Mouse (Mus musculus) midbrain, embryonic 10.5 days (tissue): ENCODE data around the gene Asb14. TPM values are rescaled to one million over a fixed set of nuclear protein-coding genes. Genes with fewer than 3 reads are reported as not detected.
"Not testable (repeated sequence)": the region's sequence is repeated elsewhere in the genome, so short reads cannot be mapped to it uniquely, and the experiment has no call there.

Experiments
- DNase-seq: peaks from one replicate; pipeline ENCODE4 v3.0.0-alpha.2; 2017; ENCODE audit warnings: low spot score
- H3K27ac ChIP-seq: fragments of 300-500 bp; sonication (generic); replicated peaks from 2 replicates; pipeline ENCODE4 v1.5.1; 2016; ENCODE audit warnings: mild to moderate bottlenecking
- H3K27me3 ChIP-seq: fragments of 300-500 bp; sonication (generic); 2 replicates; pipeline ENCODE4 v1.6.1; 2016; ENCODE audit warnings: low read depth, mild to moderate bottlenecking; ENCODE audit not compliant: poor library complexity, severe bottlenecking
- H3K36me3 ChIP-seq: fragments of 300-500 bp; sonication (generic); 2 replicates; pipeline ENCODE4 v1.6.1; 2016; ENCODE audit warnings: mild to moderate bottlenecking, moderate library complexity
- H3K4me1 ChIP-seq: fragments of 300-500 bp; sonication (generic); 2 replicates; pipeline ENCODE4 v1.6.1; 2016
- H3K4me3 ChIP-seq: fragments of 300-500 bp; sonication (generic); 2 replicates; pipeline ENCODE4 v1.5.1; 2016; ENCODE audit warnings: mild to moderate bottlenecking, moderate library complexity
- H3K9me3 ChIP-seq: fragments of 300-500 bp; sonication (generic); replicated peaks from 2 replicates; pipeline ENCODE4 v1.6.1; 2016; ENCODE audit warnings: mild to moderate bottlenecking
- WGBS: fragments of 180-500 bp; shearing (Covaris S2); methylation state at CpG from one replicate; pipeline ENCODE4 v1.1.7; 2016; 5-methylcytosine and 5-hydroxymethylcytosine counted together
- polyA plus RNA-seq: library from polyadenylated mRNA; unstranded; fragments of >200 nt; fragmentation: Nextera tagmentation; extraction: Ambion mirVana; gene quantifications from 2 replicates; pipeline ENCODE4 v1.2.1, GENCODE M21; 2016

The Asb14 gene
- polyA plus RNA-seq, 1 experiment from 2014 or later: not detected

DNA sequence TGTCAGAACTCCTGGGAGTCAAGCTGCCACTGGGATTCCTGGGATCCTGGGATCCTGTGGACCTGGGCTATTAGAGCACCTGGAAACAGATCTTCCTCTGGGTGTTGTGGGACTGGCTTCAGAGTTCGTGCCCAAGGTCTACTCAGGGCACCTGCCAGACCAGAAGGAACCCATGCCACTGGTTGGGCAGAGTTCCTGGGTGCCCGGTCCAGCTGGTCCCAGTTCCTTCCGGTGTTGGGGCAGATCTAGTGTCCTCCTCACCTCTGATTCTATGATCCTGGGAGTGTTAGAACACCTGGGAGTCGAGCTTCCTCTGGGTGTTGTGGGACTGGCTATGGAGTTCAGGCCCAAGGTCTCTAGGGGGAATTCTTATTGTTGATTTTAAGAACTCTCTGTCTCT is 13.0 kb downstream of the Asb14 start:
- H3K27me3 ChIP-seq: no peaks in the 10 kb centered on the region
- no peaks in the 10 kb centered on the region for H3K9me3 ChIP-seq
- 90% methylated on average over 4 of the region's 4 CpGs for WGBS
- H3K4me3 ChIP-seq: no peak overlapping the region
- H3K4me1 ChIP-seq: no peaks in the 10 kb centered on the region
- H3K36me3 ChIP-seq: no peaks in the 10 kb centered on the region
- no peak for DNase-seq
- no peak overlapping the region for H3K27ac ChIP-seq

GRCm38 (mm10) chr14:26910461-26910860 is 16.1 kb downstream of the Asb14 start:
- H3K4me3 ChIP-seq, H3K27me3 ChIP-seq, DNase-seq, H3K27ac ChIP-seq, H3K4me1 ChIP-seq, H3K9me3 ChIP-seq, H3K36me3 ChIP-seq: not testable (repeated sequence)
- WGBS: 54% methylated on average over 9 of the region's 9 CpGs

DNA sequence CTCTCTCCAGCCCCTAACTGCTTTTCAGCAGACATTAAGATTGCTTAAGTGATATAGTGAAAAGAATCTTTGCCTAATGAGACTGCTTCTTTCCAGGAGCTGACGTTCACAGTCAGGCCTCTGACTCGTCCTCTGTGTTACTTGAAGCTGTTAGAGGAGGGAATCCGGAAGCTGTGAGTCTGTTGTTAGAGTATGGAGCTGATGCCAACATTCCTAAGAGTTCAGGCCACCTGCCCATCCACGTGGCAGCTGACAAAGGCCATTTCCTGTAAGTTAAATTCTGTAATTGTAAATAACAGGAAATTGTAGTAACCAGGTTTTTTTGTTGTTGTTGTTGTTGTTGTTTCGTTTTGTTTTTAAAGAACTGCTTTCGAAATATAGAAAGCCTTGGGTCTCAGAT is 16.8 kb downstream of the Asb14 start:
- no peak overlapping the region for H3K27ac ChIP-seq
- H3K36me3 ChIP-seq: no peaks in the 10 kb centered on the region
- no peaks in the 10 kb centered on the region for H3K9me3 ChIP-seq
- H3K27me3 ChIP-seq: no peaks in the 10 kb centered on the region
- H3K4me1 ChIP-seq: peaks cover 3% of the 10 kb centered on the region; the same call in 1 of the 2 replicates
- WGBS: 82% methylated on average over 6 of the region's 6 CpGs
- H3K4me3 ChIP-seq: no peak overlapping the region
- DNase-seq: no peak

GRCm38 (mm10) chr14:26911826-26912225 is 17.5 kb downstream of the Asb14 start:
- DNase-seq: no peak
- peaks cover 3% of the 10 kb centered on the region; the same call in 1 of the 2 replicates for H3K4me1 ChIP-seq
- 95% methylated on average over 13 of the region's 13 CpGs for WGBS

DNA sequence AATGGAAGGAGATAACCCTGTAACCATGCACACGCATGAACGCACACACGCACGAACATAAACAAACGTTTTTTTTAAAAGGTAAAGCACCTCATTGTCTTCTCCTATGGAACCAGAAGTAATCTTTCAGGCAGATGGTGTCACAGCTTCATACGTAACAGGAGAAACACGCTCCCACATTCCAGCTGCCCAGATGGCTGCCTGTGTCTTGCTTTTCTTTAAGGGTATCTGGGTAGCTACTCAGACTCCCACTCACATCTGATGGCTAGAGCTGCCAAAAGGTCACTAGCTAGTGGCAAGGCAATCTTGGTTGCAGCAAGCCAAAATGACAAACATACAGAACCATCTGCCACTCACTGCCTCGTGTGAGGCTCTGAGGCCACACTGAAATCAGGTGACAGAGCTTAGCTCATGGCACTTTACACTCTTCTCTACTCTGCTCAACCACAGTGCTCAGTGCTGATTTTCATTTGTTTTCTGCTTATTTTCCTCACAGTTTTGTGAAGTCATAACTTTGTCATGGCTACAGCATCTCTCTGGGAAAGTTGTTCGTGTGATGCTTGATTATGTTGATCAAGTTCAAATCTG is 19.4 kb downstream of the Asb14 start:
- Histone ChIP-seq H3K4me3 (no peak overlapping the region), H3K36me3 (peaks cover 5% of the 10 kb centered on the region), H3K4me1 (peaks cover 3% of the 10 kb centered on the region; the same call in 1 of the 2 replicates), H3K9me3 (no peaks in the 10 kb centered on the region), H3K27ac (no peak overlapping the region), H3K27me3 (no peaks in the 10 kb centered on the region)
- no peak for DNase-seq
- 74% methylated on average over 9 of the region's 9 CpGs for WGBS

More at GRCm38 (mm10) chr14:26911826-26912225, 17.5 kb downstream of the Asb14 start:
- no peak overlapping the region for H3K4me3 ChIP-seq
- H3K36me3 ChIP-seq: no peaks in the 10 kb centered on the region
- H3K27ac ChIP-seq: no peak overlapping the region
- no peaks in the 10 kb centered on the region for H3K27me3 ChIP-seq
- no peaks in the 10 kb centered on the region for H3K9me3 ChIP-seq

DNA sequence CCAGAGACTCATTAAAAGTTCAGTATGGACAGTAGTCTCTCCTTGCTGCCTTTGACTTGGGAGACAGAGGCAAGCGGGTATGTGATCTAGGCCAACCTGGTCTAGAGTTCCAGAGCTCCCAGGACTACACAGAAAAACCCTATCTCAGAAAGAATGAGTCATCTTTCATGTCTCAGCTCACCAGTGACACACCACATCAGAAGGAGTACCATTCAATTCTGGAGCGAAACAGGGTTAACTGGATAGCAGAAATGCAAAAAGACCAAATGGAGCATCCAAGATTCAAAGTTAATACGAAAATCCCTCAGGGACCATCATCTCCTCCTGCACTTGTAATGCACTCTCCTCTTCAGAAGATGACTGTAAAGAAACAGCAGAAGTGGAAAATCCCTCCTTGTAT is 25.0 kb downstream of the Asb14 start:
- Histone ChIP-seq H3K27ac (no peak overlapping the region), H3K4me3 (no peak overlapping the region), H3K9me3 (no peaks in the 10 kb centered on the region), H3K27me3 (no peaks in the 10 kb centered on the region), H3K36me3 (peaks cover 41% of the 10 kb centered on the region), H3K4me1 (no peaks in the 10 kb centered on the region)
- DNase-seq: no peak
- WGBS: 96% methylated on average over 3 of the region's 3 CpGs

DNA sequence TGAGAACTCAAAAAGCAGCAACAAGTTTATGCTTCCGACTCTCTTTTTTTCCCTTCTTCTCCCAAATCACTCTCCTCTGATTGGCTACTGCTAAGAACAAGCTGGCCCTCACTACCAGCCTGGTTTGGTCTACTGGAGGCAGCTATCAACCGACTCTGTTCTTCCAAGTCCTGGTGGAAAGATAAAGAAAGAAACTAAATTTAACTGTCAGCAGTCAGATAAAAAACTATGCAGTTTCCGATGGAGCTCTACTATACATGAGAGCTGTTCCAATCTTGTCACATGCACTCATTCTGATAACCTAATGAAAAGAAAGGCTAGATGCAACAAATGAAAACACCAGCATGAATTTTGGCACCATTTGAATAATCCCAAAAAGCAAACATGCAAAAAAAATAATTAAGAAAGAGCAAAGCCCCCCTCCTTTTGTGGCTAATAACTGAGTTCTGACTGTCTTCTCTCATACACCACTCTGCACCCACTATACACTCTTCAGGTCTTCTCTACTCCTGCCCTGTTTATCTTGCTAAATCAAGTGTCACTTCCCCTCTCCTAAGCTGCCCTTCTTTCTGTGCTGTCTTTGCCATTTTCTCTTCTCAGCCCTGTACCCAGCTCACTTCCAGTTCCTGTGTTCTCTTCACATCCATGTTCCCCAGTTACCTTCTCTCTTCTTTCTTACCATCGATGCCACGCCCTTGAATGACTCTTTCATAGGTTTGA is 29.5 kb downstream of the Asb14 start:
- no peak for DNase-seq
- Histone ChIP-seq H3K4me3 (no peak overlapping the region), H3K36me3 (peaks cover 67% of the 10 kb centered on the region), H3K9me3 (no peaks in the 10 kb centered on the region), H3K4me1 (no peaks in the 10 kb centered on the region), H3K27me3 (no peaks in the 10 kb centered on the region), H3K27ac (no peak overlapping the region)
- 92% methylated on average over 5 of the region's 5 CpGs for WGBS

GRCm38 (mm10) chr14:26934891-26935290 is 40.5 kb downstream of the Asb14 start:
- WGBS: 85% methylated on average over 3 of the region's 3 CpGs
- H3K4me3 ChIP-seq: no peak overlapping the region
- no peak for DNase-seq
- H3K9me3 ChIP-seq: no peaks in the 10 kb centered on the region
- H3K36me3 ChIP-seq: peaks cover 34% of the 10 kb centered on the region
- H3K27ac ChIP-seq: no peak overlapping the region
- no peaks in the 10 kb centered on the region for H3K27me3 ChIP-seq
- no peaks in the 10 kb centered on the region for H3K4me1 ChIP-seq

DNA sequence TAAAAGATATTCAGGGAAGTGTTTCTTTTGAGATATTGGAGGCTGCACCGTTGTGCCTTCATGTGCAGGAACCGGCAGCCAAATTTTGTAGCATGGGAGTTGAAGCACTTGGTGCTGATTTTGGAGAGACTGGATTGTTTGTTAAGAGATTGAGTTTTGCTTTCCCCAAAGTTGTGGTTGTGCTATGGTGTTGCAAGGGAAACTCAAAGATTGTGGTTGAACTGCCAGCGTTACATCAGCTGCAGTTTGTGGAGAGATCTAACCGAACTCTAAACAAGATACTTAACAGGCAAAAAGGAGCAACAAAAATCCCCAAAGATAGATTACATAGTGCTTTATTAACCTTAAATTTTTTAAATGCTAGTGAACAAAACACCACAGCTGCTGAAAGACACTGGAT is 41.2 kb downstream of the Asb14 start:
- H3K36me3 ChIP-seq: peaks cover 39% of the 10 kb centered on the region
- H3K4me3 ChIP-seq: no peak overlapping the region
- H3K4me1 ChIP-seq: no peaks in the 10 kb centered on the region
- H3K9me3 ChIP-seq: no peaks in the 10 kb centered on the region
- 94% methylated on average over 4 of the region's 4 CpGs for WGBS
- DNase-seq: no peak
- H3K27ac ChIP-seq: no peak overlapping the region
- no peaks in the 10 kb centered on the region for H3K27me3 ChIP-seq

DNA sequence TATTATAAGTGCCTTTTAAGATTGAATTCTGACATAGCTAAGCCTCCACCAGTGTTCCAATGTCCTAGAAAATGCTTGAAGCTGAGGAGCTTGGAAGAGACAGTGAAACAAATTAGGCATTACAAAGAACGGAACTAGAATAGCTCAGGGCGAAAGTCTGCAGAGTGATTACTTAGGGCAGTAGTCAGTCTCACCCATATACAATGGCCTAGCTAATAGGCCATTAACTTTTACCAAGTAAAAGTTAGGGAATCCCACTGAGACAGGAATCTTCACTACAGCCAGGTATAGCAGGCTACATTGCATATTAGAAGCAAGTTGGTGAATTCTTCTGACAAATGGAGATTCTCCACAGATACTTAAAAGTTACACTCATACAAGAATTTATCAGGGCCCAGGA is 61.8 kb downstream of the Asb14 start:
- DNase-seq, H3K4me1 ChIP-seq, H3K27me3 ChIP-seq, H3K9me3 ChIP-seq, H3K27ac ChIP-seq, H3K4me3 ChIP-seq: not testable (repeated sequence)
- peaks cover 46% of the 10 kb centered on the region for H3K36me3 ChIP-seq
- 89% methylated on average over 2 of the region's 2 CpGs for WGBS

GRCm38 (mm10) chr14:26960518-26960917 is 66.2 kb downstream of the Asb14 start:
- Histone ChIP-seq H3K9me3 (no peaks in the 10 kb centered on the region), H3K27ac (no peak overlapping the region), H3K27me3 (no peaks in the 10 kb centered on the region), H3K4me3 (no peak overlapping the region), H3K4me1 (no peaks in the 10 kb centered on the region), H3K36me3 (peaks cover 51% of the 10 kb centered on the region)
- DNase-seq: no peak
- WGBS: 94% methylated on average over 1 of the region's 1 CpGs
